Mouse (Mus musculus): ENCODE measurements around the gene Ltbp1.

Gene Ltbp1

DNA sequence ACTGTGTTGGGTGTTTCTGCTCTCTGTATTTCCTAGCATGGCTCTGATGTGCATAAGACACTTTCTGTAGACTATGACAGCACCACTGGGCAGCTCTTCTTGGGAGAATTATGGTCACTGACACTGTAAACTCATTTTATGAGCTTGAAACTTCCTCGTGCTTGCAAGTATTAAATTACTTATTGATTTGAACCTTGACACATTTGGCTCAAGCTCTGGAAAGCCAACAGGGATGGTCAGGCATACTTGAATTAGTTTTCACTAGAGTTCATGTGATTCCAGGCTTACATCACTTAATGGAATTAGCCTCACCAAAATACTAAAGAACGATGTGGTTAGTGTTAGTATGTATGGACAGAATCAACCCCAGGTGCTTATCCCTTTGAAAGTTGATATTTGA, 76.0 kb downstream of the Ltbp1 start:
- Histone ChIP-seq H3K27me3 (ENCODE audit: insufficient read depth, low read length) (no peaks in the 10 kb centered on the region), H3K4me3 (replicated peaks; ENCODE audit: low read length) (no peak overlapping the region), H3K4me1 (replicated peaks; ENCODE audit: low read depth, low read length) (no peaks in the 10 kb centered on the region), H3K36me3 (ENCODE audit: insufficient read depth, low read length) (no peaks in the 10 kb centered on the region), H3K9me3 (ENCODE audit: low read length) (peaks cover 9% of the 10 kb centered on the region)
- TF ChIP-seq POU5F1 (IDR thresholded peaks at IDR 0.05; ENCODE audit: borderline replicate concordance, low read length) (no peak), NANOG (IDR thresholded peaks at IDR 0.05; ENCODE audit: borderline replicate concordance, low read length) (no peak), CTCF (conservative IDR thresholded peaks at IDR 0.05; ENCODE audit: low read length) (no peak)

DNA sequence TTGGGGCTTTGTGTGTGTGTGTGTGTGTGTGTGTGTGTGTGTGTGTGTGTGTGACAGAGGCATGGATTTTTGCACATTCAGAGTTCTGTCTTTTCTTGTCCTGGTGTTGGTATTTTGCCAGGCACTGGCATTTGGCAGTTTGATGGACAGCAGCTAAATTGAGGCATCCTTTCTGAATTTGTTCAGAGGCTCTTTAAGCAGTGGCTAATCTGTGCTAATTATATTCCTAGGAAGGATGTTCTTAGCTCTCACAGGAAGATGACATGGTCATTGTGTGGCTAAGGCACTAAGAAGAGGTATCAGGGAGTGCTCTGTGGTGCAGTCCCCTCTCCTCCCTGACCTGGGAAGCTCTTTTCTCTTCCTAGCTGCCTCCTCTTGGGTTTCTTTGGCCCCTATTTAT, 77.1 kb downstream of the Ltbp1 start:
- no peak for TF ChIP-seq POU5F1 (IDR thresholded peaks at IDR 0.05; ENCODE audit: borderline replicate concordance, low read length)
- no peak for TF ChIP-seq CTCF (conservative IDR thresholded peaks at IDR 0.05; ENCODE audit: low read length)
- no peak for TF ChIP-seq NANOG (IDR thresholded peaks at IDR 0.05; ENCODE audit: borderline replicate concordance, low read length)
- Histone ChIP-seq H3K27me3 (ENCODE audit: insufficient read depth, low read length) (no peaks in the 10 kb centered on the region), H3K4me1 (replicated peaks; ENCODE audit: low read depth, low read length) (no peaks in the 10 kb centered on the region), H3K9me3 (ENCODE audit: low read length) (peaks cover 9% of the 10 kb centered on the region), H3K4me3 (replicated peaks; ENCODE audit: low read length) (no peak overlapping the region), H3K36me3 (ENCODE audit: insufficient read depth, low read length) (no peaks in the 10 kb centered on the region)

DNA sequence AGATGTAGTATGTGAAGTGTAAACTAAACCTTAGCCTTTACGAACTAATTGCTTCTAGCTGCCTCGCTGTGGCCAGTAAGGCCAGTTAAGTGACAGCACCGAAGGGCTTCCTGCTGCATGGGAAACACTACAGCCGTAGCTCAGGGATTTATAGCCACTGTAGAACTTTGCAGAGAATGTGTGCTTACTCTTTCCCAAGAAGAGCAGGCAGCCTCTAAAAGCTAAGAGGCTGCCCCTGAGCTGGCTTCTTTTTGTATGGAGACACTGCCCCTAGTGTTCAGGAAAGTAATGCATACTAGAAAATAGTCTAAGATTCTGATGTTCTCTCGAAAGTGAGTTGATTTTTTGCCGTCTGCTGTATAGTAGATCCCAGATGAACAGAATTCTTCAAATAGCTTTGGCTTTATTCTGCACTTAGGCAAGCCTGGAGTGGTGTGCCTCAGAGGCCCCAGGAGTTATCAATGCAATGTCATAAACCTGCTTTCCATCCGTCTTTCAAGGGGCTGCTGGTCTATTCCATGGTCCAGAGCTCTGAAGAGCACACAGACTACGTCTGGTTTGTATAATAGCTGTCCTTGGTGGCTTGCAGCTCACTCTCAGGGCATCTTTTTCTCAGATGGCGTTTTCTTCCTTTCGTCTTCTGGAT, 82.1 kb downstream of the Ltbp1 start:
- TF ChIP-seq NANOG (IDR thresholded peaks at IDR 0.05; ENCODE audit: borderline replicate concordance, low read length) (no peak), CTCF (conservative IDR thresholded peaks at IDR 0.05; ENCODE audit: low read length) (peak; percentile 21), POU5F1 (IDR thresholded peaks at IDR 0.05; ENCODE audit: borderline replicate concordance, low read length) (no peak)

DNA sequence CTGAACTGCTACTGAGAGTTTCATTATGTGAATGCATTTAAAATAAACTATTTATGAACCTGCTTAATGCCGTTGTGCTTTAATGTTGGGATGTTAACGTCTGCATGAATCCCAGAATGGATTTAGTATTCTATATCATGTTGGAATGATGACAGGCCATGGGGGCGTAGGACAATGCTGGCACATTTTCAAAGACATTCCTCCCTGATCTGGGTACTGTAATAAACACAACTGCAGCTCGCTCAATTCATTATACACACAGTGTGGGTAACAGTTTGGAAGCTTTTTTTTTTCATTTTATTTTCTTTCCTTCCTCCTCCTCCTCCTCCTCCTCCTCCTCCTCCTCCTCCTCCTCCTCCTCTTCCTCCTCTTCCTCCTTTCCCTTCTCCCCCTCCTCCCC, 82.9 kb downstream of the Ltbp1 start:
- no peaks in the 10 kb centered on the region for H3K9me3 ChIP-seq (ENCODE audit: low read length)
- no peak overlapping the region for H3K4me3 ChIP-seq (replicated peaks; ENCODE audit: low read length)
- no peaks in the 10 kb centered on the region for H3K36me3 ChIP-seq (ENCODE audit: insufficient read depth, low read length)
- TF ChIP-seq NANOG (IDR thresholded peaks at IDR 0.05; ENCODE audit: borderline replicate concordance, low read length) (no peak), POU5F1 (IDR thresholded peaks at IDR 0.05; ENCODE audit: borderline replicate concordance, low read length) (no peak), CTCF (conservative IDR thresholded peaks at IDR 0.05; ENCODE audit: low read length) (no peak)
- H3K4me1 ChIP-seq (replicated peaks; ENCODE audit: low read depth, low read length) = peaks cover 13% of the 10 kb centered on the region; the same call in 1 of the 2 replicates
- no peaks in the 10 kb centered on the region for H3K27me3 ChIP-seq (ENCODE audit: insufficient read depth, low read length)

More for the DNA sequence above, 82.1 kb downstream of the Ltbp1 start:
- H3K4me1 ChIP-seq (replicated peaks; ENCODE audit: low read depth, low read length) = peaks cover 13% of the 10 kb centered on the region; the same call in 1 of the 2 replicates
- no peaks in the 10 kb centered on the region for H3K27me3 ChIP-seq (ENCODE audit: insufficient read depth, low read length)
- no peaks in the 10 kb centered on the region for H3K9me3 ChIP-seq (ENCODE audit: low read length)
- H3K36me3 ChIP-seq (ENCODE audit: insufficient read depth, low read length) = no peaks in the 10 kb centered on the region
- no peak overlapping the region for H3K4me3 ChIP-seq (replicated peaks; ENCODE audit: low read length)

DNA sequence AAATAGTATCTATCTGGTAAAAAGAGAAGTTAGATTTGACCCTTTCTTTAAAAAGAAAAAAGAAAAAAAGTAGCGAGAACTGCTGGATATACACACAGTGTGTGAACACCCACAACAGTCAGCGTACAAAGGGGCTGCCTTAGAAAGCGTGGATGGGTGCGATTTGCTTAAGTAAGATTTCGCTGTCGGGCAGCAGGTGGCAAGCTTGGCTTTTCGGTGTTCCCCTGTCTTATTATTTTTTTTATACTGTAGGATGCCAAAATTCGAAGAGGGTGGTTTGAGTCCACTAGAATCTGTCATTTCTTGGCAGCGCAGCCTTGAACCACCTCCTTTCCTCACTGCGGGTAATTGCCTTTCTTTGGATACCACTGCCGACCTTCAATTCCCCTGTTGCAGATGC, 83.4 kb downstream of the Ltbp1 start:
- H3K9me3 ChIP-seq (ENCODE audit: low read length) = no peaks in the 10 kb centered on the region
- H3K36me3 ChIP-seq (ENCODE audit: insufficient read depth, low read length) = no peaks in the 10 kb centered on the region
- TF ChIP-seq POU5F1 (IDR thresholded peaks at IDR 0.05; ENCODE audit: borderline replicate concordance, low read length) (no peak), CTCF (conservative IDR thresholded peaks at IDR 0.05; ENCODE audit: low read length) (no peak), NANOG (IDR thresholded peaks at IDR 0.05; ENCODE audit: borderline replicate concordance, low read length) (no peak)
- H3K4me3 ChIP-seq (replicated peaks; ENCODE audit: low read length) = no peak overlapping the region
- H3K4me1 ChIP-seq (replicated peaks; ENCODE audit: low read depth, low read length) = peaks cover 13% of the 10 kb centered on the region; the same call in 1 of the 2 replicates
- H3K27me3 ChIP-seq (ENCODE audit: insufficient read depth, low read length) = no peaks in the 10 kb centered on the region

DNA sequence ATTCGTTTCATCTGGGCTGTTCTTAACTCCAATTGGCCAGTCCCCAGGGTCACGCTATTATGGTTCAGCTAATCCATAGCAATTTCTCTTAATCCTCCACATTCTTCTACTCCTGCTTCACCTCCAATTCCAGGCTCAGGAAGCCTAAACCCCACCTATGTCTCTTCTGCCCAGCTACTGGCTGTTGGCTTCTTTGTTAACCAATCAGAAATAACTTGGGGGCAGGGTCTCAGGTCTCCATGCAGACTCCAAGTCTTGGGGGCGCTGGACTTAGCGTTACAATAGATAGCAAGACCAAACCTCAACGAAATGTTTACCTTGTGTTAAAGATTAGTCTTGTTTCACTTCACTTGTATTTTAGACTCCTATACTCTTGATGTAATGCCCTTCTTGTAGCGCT, 85.2 kb downstream of the Ltbp1 start:
- Histone ChIP-seq H3K4me3 (replicated peaks; ENCODE audit: low read length) (no peak overlapping the region), H3K36me3 (ENCODE audit: insufficient read depth, low read length) (no peaks in the 10 kb centered on the region), H3K27me3 (ENCODE audit: insufficient read depth, low read length) (no peaks in the 10 kb centered on the region), H3K4me1 (replicated peaks; ENCODE audit: low read depth, low read length) (peaks cover 13% of the 10 kb centered on the region; the same call in 1 of the 2 replicates), H3K9me3 (ENCODE audit: low read length) (no peaks in the 10 kb centered on the region)
- TF ChIP-seq POU5F1 (IDR thresholded peaks at IDR 0.05; ENCODE audit: borderline replicate concordance, low read length) = no peak
- TF ChIP-seq NANOG (IDR thresholded peaks at IDR 0.05; ENCODE audit: borderline replicate concordance, low read length) = no peak
- TF ChIP-seq CTCF (conservative IDR thresholded peaks at IDR 0.05; ENCODE audit: low read length) = no peak

DNA sequence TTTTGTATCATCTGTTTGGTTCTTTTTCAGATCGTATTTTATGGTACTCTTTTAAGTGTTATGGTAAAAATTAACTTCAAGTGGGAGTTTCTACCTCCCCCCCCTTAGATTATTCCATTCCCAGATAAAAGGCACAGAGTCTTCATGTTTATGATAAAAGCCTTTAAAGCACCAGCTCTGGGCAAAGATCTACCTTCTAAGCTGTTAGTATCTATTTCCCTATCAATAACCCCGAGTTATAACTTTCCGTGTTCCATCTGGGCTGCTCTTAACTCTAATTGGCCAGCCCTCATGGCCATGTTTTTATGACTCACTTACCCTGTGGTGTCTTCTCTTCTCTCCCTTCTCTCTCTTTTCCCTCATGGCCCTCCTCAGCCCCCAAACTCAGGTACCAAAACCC, 88.2 kb downstream of the Ltbp1 start:
- Histone ChIP-seq H3K9me3 (ENCODE audit: low read length) (no peaks in the 10 kb centered on the region), H3K4me3 (replicated peaks; ENCODE audit: low read length) (no peak overlapping the region), H3K27me3 (ENCODE audit: insufficient read depth, low read length) (no peaks in the 10 kb centered on the region), H3K36me3 (ENCODE audit: insufficient read depth, low read length) (no peaks in the 10 kb centered on the region), H3K4me1 (replicated peaks; ENCODE audit: low read depth, low read length) (peaks cover 19% of the 10 kb centered on the region; the same call in 1 of the 2 replicates)
- TF ChIP-seq POU5F1 (IDR thresholded peaks at IDR 0.05; ENCODE audit: borderline replicate concordance, low read length) (no peak), CTCF (conservative IDR thresholded peaks at IDR 0.05; ENCODE audit: low read length) (no peak), NANOG (IDR thresholded peaks at IDR 0.05; ENCODE audit: borderline replicate concordance, low read length) (no peak)

DNA sequence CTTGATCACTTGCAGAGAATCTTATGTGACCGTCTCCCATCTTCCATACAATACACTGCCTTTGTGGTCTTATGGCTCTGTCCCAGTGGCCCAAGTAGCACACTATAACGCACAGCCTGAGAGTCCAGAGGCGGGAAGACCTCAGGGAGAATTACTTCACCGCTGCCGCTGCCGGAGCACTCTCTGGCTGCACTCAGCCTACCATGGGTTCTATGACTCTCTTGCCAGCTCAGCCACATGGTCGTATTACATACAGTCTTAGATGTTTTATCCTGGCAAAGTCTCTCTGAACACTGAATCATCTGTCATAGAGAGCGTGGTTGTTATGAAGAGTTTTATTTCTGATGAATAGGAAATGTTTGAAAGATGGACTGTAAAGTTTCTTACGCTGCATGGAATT, 89.2 kb downstream of the Ltbp1 start:
- peaks cover 11% of the 10 kb centered on the region; the same call in 1 of the 2 replicates for H3K4me1 ChIP-seq (replicated peaks; ENCODE audit: low read depth, low read length)
- H3K4me3 ChIP-seq (replicated peaks; ENCODE audit: low read length) = no peak overlapping the region
- H3K36me3 ChIP-seq (ENCODE audit: insufficient read depth, low read length) = no peaks in the 10 kb centered on the region
- no peaks in the 10 kb centered on the region for H3K27me3 ChIP-seq (ENCODE audit: insufficient read depth, low read length)
- no peak for TF ChIP-seq NANOG (IDR thresholded peaks at IDR 0.05; ENCODE audit: borderline replicate concordance, low read length)
- no peak for TF ChIP-seq CTCF (conservative IDR thresholded peaks at IDR 0.05; ENCODE audit: low read length)
- TF ChIP-seq POU5F1 (IDR thresholded peaks at IDR 0.05; ENCODE audit: borderline replicate concordance, low read length) = no peak
- H3K9me3 ChIP-seq (ENCODE audit: low read length) = no peaks in the 10 kb centered on the region

DNA sequence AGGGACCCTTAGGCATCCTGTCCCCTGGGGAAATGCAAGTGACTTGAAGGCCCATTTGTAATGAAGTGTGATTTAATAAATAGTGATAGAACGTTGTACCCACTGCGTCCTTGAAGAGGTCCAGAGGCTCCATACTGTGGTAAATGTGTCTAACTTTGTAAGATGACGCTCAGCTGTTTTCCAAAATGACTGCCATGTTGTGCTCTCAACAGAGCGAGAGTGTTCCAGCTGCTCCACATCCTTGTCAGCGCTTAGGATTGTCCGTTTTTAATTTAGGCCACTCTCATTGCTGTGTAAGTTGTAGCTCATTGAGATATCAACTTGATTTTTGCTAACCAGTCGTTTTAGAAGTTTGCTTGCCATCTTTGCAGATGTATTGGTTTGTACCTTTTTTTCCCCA, 91.4 kb downstream of the Ltbp1 start:
- no peak for TF ChIP-seq POU5F1 (IDR thresholded peaks at IDR 0.05; ENCODE audit: borderline replicate concordance, low read length)
- TF ChIP-seq NANOG (IDR thresholded peaks at IDR 0.05; ENCODE audit: borderline replicate concordance, low read length) = no peak
- no peak for TF ChIP-seq CTCF (conservative IDR thresholded peaks at IDR 0.05; ENCODE audit: low read length)
- Histone ChIP-seq H3K36me3 (ENCODE audit: insufficient read depth, low read length) (no peaks in the 10 kb centered on the region), H3K27me3 (ENCODE audit: insufficient read depth, low read length) (no peaks in the 10 kb centered on the region), H3K4me3 (replicated peaks; ENCODE audit: low read length) (no peak overlapping the region), H3K9me3 (ENCODE audit: low read length) (no peaks in the 10 kb centered on the region), H3K4me1 (replicated peaks; ENCODE audit: low read depth, low read length) (peaks cover 7% of the 10 kb centered on the region; the same call in 1 of the 2 replicates)

Measured in E14TG2a.4 (cell line).